Mouse (Mus musculus) cerebellum, postnatal 25 days (tissue): ENCODE measurements around the gene Thbs3.
A peak's percentile ranks its signal among the peaks of the same experiment; 100 is the strongest.

ENCODE experiments used
- DNase-seq, 2 experiments: peaks; one replicate each; pipeline ENCODE4 v3.0.0; 2021; ENCODE audit warnings: mixed read lengths in 2 of 2

Thbs3 gene

GRCm38 (mm10) chr3:89227307-89228179 is 12.6 kb downstream of the Thbs3 start:
- DNase-seq: peak; percentile 51 to 63

GRCm38 (mm10) chr3:89228180-89228549 is 13.2 kb downstream of the Thbs3 start:
- peak; percentile 92 to 94 for DNase-seq

DNA sequence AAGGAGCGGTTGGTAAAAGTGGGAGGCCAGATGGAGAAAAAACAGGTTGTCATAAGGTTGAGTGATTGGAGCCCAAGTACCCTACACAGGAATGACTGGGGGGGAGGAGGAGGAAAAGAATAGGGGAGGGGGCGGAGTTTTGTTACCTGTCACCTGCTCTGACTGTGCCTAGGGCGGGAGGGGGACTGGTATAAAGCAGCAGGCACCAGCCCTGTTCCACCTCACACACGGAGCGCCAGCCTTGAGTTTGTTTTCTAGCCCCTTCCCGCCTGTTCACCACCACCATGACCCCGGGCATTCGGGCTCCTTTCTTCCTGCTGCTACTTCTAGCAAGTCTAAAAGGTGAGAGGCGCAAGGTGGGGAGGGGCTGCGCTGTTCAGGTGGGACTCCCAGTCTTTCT is 13.9 kb downstream of the Thbs3 start, which contains the start of gene Muc1:
Gene Muc1, plus strand, starts transcription at position 222 of the 400 bp plus-strand sequence.
- no peak for DNase-seq

GRCm38 (mm10) chr3:89229276-89229675 is 14.3 kb downstream of the Thbs3 start:
- DNase-seq: no peak

- DNase-seq: no peak
Measured at GRCm38 (mm10) chr3:89230561-89230960, 15.6 kb downstream of the Thbs3 start.

GRCm38 (mm10) chr3:89231345-89231744 is 16.4 kb downstream of the Thbs3 start:
- DNase-seq: no peak

DNA sequence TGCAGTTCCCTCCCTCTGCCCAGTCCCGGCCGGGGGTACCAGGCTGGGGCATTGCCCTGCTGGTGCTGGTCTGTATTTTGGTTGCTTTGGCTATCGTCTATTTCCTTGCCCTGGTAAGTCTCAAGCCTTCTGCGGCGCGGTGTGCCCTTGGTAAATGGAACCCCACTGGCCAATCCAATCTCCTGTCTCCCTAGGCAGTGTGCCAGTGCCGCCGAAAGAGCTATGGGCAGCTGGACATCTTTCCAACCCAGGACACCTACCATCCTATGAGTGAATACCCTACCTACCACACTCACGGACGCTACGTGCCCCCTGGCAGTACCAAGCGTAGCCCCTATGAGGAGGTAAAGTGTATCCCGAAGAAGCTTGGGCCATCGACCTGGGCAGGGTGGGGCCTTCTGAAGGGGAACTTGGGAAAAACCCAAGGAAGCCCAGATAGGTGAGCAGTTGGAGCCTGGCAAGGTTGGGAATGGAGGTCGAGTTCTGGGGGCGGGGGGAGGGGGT is 16.8 kb downstream of the Thbs3 start:
- DNase-seq: peak in 1 of 2 experiments; percentile 65

DNA sequence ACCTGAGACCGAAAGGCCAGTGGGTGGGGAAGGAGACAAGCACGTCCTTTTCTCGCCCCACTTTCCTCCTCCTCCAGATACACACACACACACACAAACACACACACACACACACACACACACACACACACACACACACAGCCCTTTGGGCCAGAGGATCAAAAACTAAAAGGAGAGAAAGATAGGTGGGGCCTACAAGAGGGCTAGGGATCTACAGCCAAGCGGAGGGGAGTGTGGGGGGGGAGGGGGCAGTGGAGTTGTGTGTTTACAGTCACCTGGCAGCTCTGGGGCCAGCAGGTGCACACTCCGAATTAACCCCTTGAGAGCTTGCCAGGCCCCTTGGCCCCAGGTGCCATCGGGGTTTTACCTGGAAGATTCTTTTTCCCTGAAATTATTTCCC is 17.6 kb downstream of the Thbs3 start:
- no peak for DNase-seq

DNA sequence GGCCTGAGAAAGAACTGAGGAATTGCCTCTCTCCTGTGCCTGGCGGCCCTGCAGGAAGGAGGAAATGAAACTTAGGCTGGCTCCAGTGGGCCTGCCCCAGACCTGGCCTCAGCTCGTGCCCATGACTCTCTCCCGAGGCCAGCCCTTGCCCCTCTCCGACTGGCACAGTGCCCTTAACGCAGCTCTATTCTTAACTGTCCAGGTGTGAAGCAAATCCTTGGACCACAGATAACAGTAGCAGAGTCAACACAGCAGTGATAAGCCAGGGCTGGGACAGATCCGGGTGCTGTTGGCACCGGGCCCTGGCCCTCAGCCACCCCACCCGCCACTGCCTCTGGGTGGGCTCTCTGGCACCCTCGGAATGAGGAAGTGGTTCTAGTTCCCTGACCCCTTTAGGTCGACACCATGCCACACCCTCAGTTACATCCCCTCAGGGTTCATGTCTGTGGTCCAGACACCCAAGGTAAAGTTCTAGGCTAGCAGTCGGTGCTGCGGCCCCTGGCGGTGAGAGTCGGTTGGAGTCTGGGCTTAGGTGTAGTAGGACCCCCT is 18.7 kb downstream of the Thbs3 start:
- peak in 1 of 2 experiments; percentile 37 for DNase-seq

GRCm38 (mm10) chr3:89236516-89236915 is 21.5 kb downstream of the Thbs3 start:
- no peak for DNase-seq

- no peak for DNase-seq
Measured at GRCm38 (mm10) chr3:89237682-89238081, 22.7 kb downstream of the Thbs3 start.

DNA sequence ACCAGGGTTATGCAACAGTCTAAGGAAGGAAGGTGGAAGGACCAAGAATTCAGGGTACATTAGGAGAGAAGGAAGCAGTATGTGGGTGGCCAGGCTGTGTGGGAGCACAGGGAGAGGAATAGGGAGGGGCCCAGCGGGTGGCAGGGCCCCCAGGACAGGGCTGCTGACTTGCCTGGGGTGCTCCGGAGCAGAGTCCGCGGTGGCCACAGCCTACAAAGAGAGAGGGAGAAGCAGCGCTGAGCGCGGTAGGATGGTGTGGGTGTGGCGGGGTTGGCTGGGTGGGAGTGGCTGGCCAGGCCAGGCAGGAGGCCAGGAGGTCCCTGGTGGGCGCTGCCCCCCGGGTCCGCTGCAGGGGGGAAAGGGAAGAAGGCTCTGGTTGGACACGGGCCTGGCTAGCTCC is 23.5 kb downstream of the Thbs3 start:
- DNase-seq: no peak

GRCm38 (mm10) chr3:89242331-89242895 is 27.4 kb downstream of the Thbs3 start:
- peak; percentile 70 to 83 for DNase-seq

- peak; percentile 34 to 52 for DNase-seq
Measured at GRCm38 (mm10) chr3:89243609-89244008, 28.6 kb downstream of the Thbs3 start.

- DNase-seq: peak; percentile 70 to 78
Measured at GRCm38 (mm10) chr3:89244158-89244981, 29.4 kb downstream of the Thbs3 start.

DNA sequence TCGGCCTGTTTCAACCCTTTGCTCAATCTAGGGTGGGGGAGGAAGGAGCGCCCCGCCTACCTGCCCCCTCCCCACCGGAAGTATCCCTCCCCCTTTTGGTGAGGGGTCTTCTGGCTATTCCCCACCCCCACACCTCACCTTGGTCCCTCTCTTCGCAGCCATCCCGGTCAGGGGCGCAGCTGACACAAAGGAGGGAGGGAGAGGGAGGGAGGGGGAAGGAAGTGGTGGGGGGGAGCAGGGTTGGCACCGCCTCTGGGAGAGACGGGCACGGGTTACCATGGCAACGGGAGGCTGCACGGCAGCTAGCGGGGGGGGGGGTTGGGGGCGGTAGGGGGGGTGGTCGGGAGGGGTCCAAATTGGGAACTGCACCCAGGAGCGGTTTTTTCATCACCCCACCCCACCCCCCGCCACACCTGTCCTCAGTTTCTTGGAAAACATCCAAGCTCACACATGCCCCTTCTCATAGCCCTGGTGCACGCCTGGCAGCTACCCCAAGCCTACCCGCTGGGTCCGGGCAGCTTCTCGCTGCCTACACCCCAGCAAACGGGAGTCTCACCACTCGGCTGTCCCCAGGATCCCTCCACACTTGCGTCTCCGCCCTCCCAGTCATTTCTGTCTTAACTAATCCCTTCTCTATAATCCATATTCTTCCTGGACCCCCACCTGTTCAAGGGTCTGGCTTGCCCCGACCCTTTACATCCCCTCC is 30.2 kb downstream of the Thbs3 start:
- peak; percentile 87 to 90 for DNase-seq

DNA sequence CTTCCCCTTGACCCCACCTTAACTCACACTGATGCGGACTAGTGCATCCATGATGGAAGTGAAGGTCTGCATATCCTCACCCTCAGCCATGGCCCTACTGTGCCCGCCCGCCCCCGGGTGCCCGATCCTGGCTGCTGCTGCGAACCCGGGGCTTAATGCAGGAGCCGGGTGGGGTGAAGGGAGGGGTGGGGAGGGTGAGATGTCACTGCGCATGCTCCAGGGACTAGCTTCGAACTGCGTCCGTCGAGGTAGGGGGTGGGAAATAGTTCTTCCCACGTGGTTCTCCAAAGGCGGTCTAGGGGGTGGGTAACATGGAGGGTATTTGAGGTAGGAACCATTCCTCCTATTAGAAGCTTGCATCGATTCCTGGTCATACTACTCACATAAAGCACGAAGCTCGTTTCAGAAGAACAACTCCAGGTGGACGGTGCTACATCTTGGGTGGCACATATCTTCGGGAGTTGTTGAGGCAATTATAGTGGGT is 30.8 kb downstream of the Thbs3 start, which contains the start of gene Krtcap2:
Gene Krtcap2, plus strand, starts transcription at position 279 of the 484 bp plus-strand sequence.
- peak; percentile 80 to 88 for DNase-seq

DNA sequence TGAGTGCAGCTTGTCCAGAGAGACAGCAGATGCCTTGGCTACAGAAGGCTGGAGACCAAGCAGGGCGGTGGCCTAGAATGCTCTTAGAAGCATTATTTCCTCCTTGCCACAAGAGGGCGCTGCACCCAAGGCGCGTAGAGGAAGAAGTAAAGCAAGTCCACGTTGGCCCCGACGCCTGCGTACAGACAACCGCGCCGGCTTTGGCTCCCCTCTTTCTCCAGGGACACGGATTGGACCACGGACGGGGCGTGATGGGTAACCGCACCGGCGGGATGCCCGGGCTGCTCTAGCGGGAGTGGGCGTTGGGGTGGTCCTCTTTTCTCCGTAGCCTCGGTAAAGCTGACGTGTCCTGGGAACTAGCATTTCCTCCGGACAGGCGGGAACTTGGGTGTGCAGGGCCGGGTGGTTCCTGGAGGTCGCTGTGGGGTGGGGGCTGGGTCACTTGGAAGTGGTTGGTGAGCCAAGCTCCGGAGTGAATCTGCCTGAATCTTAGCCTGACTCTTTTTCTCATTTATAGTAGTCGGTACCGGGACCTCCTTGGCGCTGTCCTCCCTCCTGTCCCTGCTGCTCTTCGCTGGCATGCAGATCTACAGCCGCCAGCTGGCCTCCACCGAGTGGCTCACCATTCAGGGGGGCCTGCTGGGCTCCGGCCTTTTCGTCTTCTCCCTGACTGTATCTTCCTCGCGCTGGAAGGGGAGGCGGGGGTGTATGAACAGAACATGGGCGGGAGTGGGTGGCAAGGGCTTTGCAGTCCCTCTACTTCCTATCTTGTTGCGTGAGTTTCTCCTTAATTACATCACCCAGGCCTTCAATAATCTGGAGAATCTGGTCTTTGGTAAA is 31.5 kb downstream of the Thbs3 start, which contains the start of gene Trim46:
Gene Trim46, minus strand, starts transcription at position 49 of the 840 bp plus-strand sequence.
- DNase-seq: peak; percentile 93 to 95

GRCm38 (mm10) chr3:89247466-89247865 is 32.5 kb downstream of the Thbs3 start:
- no peak for DNase-seq

GRCm38 (mm10) chr3:89250435-89251040 is 35.6 kb downstream of the Thbs3 start:
- peak; percentile 81 to 87 for DNase-seq
